Mouse (Mus musculus) hindbrain, embryonic 13.5 days (tissue): ENCODE measurements at regions not wholly inside any gene's neighbourhood (a gene's known extent, or its start where the extent isn't known, plus 50 kb on each side); places are given as distances from the start of the nearest gene placed in this dataset.

ENCODE experiments used
- ATAC-seq: fragments of 200-750 bp; cut with Nextera tagmentation; 2 replicates; pipeline ENCODE4 v1.8.0; 2017; ENCODE audit warnings: moderate TSS enrichment; ENCODE audit not compliant: low FRiP score
- H3K27ac ChIP-seq: fragments of 300-500 bp; sonication (generic); 2 replicates; pipeline ENCODE4 v1.5.1; 2015; ENCODE audit warnings: inconsistent platforms, mild to moderate bottlenecking, moderate library complexity
- H3K27me3 ChIP-seq: fragments of 300-500 bp; sonication (generic); 2 replicates; pipeline ENCODE4 v1.6.1; 2015; ENCODE audit warnings: mild to moderate bottlenecking, inconsistent platforms
- H3K36me3 ChIP-seq: fragments of 300-500 bp; sonication (generic); 2 replicates; pipeline ENCODE4 v1.6.1; 2015; ENCODE audit warnings: mild to moderate bottlenecking, inconsistent platforms
- H3K4me1 ChIP-seq: fragments of 300-500 bp; sonication (generic); replicated peaks from 2 replicates; pipeline ENCODE4 v1.6.1; 2015; ENCODE audit warnings: inconsistent platforms
- H3K4me2 ChIP-seq: fragments of 300-500 bp; sonication (generic); 2 replicates; pipeline ENCODE4 v1.6.1; 2015; ENCODE audit warnings: inconsistent platforms, mild to moderate bottlenecking, moderate library complexity
- H3K4me3 ChIP-seq: fragments of 300-500 bp; sonication (generic); 2 replicates; pipeline ENCODE4 v1.5.1; 2015; ENCODE audit warnings: mild to moderate bottlenecking, inconsistent platforms
- H3K9ac ChIP-seq: fragments of 300-500 bp; sonication (generic); 2 replicates; pipeline ENCODE4 v1.6.1; 2015; ENCODE audit warnings: mild to moderate bottlenecking, inconsistent platforms
- H3K9me3 ChIP-seq: fragments of 300-500 bp; sonication (generic); 2 replicates; pipeline ENCODE4 v1.6.1; 2016; ENCODE audit warnings: inconsistent platforms
- WGBS: fragments of 180-500 bp; shearing (Covaris S2); methylation state at CpG from one replicate; pipeline ENCODE4 v1.1.7; 2015; 5-methylcytosine and 5-hydroxymethylcytosine counted together

- Histone ChIP-seq H3K27ac (no peak overlapping the region), H3K9me3 (no peaks in the 10 kb centered on the region), H3K4me1 (peaks cover 28% of the 10 kb centered on the region), H3K4me2 (no peak overlapping the region), H3K4me3 (no peak overlapping the region), H3K36me3 (no peaks in the 10 kb centered on the region), H3K27me3 (peaks cover 30% of the 10 kb centered on the region), H3K9ac (no peak overlapping the region)
- 50% methylated on average over 3 of the region's 3 CpGs for WGBS
- ATAC-seq: no peak
Observed at GRCm38 (mm10) chr13:44024612-44025011, 240.0 kb downstream of the Cd83 start.

DNA sequence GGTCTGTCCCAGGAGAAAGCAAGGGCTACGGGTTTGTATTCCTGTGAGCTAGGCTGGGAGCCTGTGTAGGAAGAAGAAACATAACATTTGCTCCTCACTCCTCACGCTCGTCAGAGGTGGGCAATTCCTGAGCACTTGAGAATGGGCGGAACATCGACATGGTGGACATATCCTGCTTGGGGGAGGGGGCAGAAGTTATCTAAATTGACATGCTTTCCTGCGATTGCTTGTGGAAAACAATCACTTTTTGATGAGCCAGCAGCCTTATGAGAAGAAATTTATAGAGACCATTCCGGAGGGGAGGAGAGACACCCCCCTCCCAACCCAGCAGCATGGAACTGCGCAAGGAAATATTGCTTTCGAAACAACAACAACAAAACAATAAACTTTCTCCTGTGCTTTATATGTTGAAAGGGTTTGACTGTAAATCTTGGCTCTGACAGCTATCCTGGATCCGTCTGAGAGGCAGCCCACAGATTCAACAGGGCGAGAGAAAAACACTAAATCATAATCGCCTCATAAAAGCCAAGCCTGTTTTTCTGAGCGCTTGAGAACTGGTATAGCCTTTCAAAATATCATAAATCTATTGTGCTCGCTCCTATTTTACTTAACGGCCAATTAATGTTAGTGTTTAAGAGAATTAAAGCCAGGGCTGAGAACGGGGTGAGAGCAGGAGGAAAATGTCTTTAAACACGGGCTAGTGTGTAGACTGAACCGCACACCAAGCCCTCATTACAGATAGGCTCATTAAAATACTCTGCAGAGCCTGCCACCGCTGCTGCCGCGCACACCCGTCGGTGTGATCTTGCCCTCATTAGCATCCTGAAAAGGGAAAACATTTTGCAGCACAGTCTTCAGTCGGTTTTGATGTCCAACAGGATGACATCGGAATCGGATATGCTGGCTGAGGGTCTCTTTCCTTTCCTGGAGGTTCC is 242.0 kb downstream of the Cd83 start:
- H3K27ac ChIP-seq: no peak overlapping the region

GRCm38 (mm10) chr13:44028081-44028480 is 243.5 kb downstream of the Cd83 start:
- peaks cover 14% of the 10 kb centered on the region for H3K4me1 ChIP-seq
- no peak overlapping the region for H3K4me2 ChIP-seq
- H3K4me3 ChIP-seq: no peak overlapping the region
- no peak overlapping the region for H3K27ac ChIP-seq
- no peaks in the 10 kb centered on the region for H3K36me3 ChIP-seq
- no peaks in the 10 kb centered on the region for H3K9me3 ChIP-seq
- WGBS: 93% methylated on average over 6 of the region's 6 CpGs
- no peak overlapping the region for H3K9ac ChIP-seq
- ATAC-seq: no peak
- H3K27me3 ChIP-seq: peaks cover 8% of the 10 kb centered on the region; the same call in 1 of the 2 replicates

More for the DNA sequence above, 242.0 kb downstream of the Cd83 start:
- peaks cover 21% of the 10 kb centered on the region for H3K4me1 ChIP-seq
- 56% methylated on average over 26 of the region's 26 CpGs for WGBS
- no peak overlapping the region for H3K4me3 ChIP-seq
- H3K9me3 ChIP-seq: no peaks in the 10 kb centered on the region
- H3K4me2 ChIP-seq: peak overlapping the region; percentile 31
- no peak for ATAC-seq
- H3K36me3 ChIP-seq: no peaks in the 10 kb centered on the region
- no peak overlapping the region for H3K9ac ChIP-seq
- H3K27me3 ChIP-seq: peaks cover 12% of the 10 kb centered on the region; the same call in 1 of the 2 replicates

GRCm38 (mm10) chr13:44030590-44030989 is 246.0 kb downstream of the Cd83 start:
- no peaks in the 10 kb centered on the region for H3K27me3 ChIP-seq
- no peak overlapping the region for H3K27ac ChIP-seq
- peaks cover 14% of the 10 kb centered on the region for H3K4me1 ChIP-seq
- H3K4me3 ChIP-seq: no peak overlapping the region
- H3K9ac ChIP-seq: no peak overlapping the region
- 93% methylated on average over 5 of the region's 5 CpGs for whole genome bisulfite sequencing
- ATAC-seq: no peak
- H3K9me3 ChIP-seq: no peaks in the 10 kb centered on the region
- H3K4me2 ChIP-seq: no peak overlapping the region
- H3K36me3 ChIP-seq: no peaks in the 10 kb centered on the region

- no peak overlapping the region for H3K4me2 ChIP-seq
- WGBS: 76% methylated on average over 8 of the region's 8 CpGs
- H3K4me1 ChIP-seq: peaks cover 4% of the 10 kb centered on the region
- H3K9me3 ChIP-seq: no peaks in the 10 kb centered on the region
- no peak overlapping the region for H3K9ac ChIP-seq
- H3K27ac ChIP-seq: no peak overlapping the region
- H3K36me3 ChIP-seq: no peaks in the 10 kb centered on the region
- H3K27me3 ChIP-seq: 0 out of 2 replicates have a peak, but pooled peaks cover 4% of the 10 kb centered on the region
- H3K4me3 ChIP-seq: no peak overlapping the region
- no peak for ATAC-seq
Observed at GRCm38 (mm10) chr13:44037774-44038294, 253.3 kb downstream of the Cd83 start.

GRCm38 (mm10) chr13:44038322-44038721 is 253.7 kb downstream of the Cd83 start:
- Histone ChIP-seq H3K36me3 (no peaks in the 10 kb centered on the region), H3K27me3 (0 out of 2 replicates have a peak, but pooled peaks cover 4% of the 10 kb centered on the region), H3K4me1 (peaks cover 9% of the 10 kb centered on the region), H3K4me3 (no peak overlapping the region), H3K27ac (no peak overlapping the region), H3K9me3 (no peaks in the 10 kb centered on the region), H3K4me2 (no peak overlapping the region), H3K9ac (no peak overlapping the region)
- no peak for ATAC-seq
- 39% methylated on average over 7 of the region's 7 CpGs for WGBS

- Histone ChIP-seq H3K4me1 (peaks cover 18% of the 10 kb centered on the region), H3K27me3 (0 out of 2 replicates have a peak, but pooled peaks cover 4% of the 10 kb centered on the region), H3K9ac (no peak overlapping the region), H3K4me3 (no peak overlapping the region), H3K36me3 (no peaks in the 10 kb centered on the region), H3K4me2 (no peak overlapping the region), H3K27ac (no peak overlapping the region), H3K9me3 (no peaks in the 10 kb centered on the region)
- ATAC-seq: no peak
- WGBS: 45% methylated on average over 7 of the region's 7 CpGs
Observed at GRCm38 (mm10) chr13:44040640-44041039, 256.1 kb downstream of the Cd83 start.

GRCm38 (mm10) chr13:44042730-44043493 is 258.3 kb downstream of the Cd83 start:
- H3K27ac ChIP-seq: peak overlapping the region; percentile 70; the same call in 1 of the 2 replicates
- 0 out of 2 replicates have a peak overlapping the region, but pooled peaks have one; percentile 1 for H3K4me2 ChIP-seq
- H3K9me3 ChIP-seq: no peaks in the 10 kb centered on the region
- peak; percentile 49; the same call in 1 of the 2 replicates for ATAC-seq
- peaks cover 18% of the 10 kb centered on the region for H3K4me1 ChIP-seq
- H3K27me3 ChIP-seq: peaks cover 9% of the 10 kb centered on the region; the same call in 1 of the 2 replicates
- H3K4me3 ChIP-seq: no peak overlapping the region
- WGBS: 37% methylated on average over 9 of the region's 9 CpGs
- H3K36me3 ChIP-seq: no peaks in the 10 kb centered on the region
- no peak overlapping the region; the same call in 1 of the 2 replicates for H3K9ac ChIP-seq

- peaks cover 9% of the 10 kb centered on the region; the same call in 1 of the 2 replicates for H3K27me3 ChIP-seq
- H3K9ac ChIP-seq: no peak overlapping the region; the same call in 1 of the 2 replicates
- WGBS: 15% methylated on average over 5 of the region's 5 CpGs
- peak overlapping the region; percentile 70 for H3K27ac ChIP-seq
- no peak overlapping the region for H3K4me3 ChIP-seq
- 0 out of 2 replicates have a peak overlapping the region, but pooled peaks have one; percentile 1 for H3K4me2 ChIP-seq
- ATAC-seq: peak; percentile 49; the same call in 1 of the 2 replicates
- peaks cover 15% of the 10 kb centered on the region for H3K4me1 ChIP-seq
- H3K36me3 ChIP-seq: no peaks in the 10 kb centered on the region
- no peaks in the 10 kb centered on the region for H3K9me3 ChIP-seq
Observed at GRCm38 (mm10) chr13:44043494-44043885, 258.9 kb downstream of the Cd83 start.

GRCm38 (mm10) chr13:44044546-44045216 is 260.1 kb downstream of the Cd83 start:
- no peak overlapping the region for H3K4me3 ChIP-seq
- no peak overlapping the region for H3K9ac ChIP-seq
- H3K9me3 ChIP-seq: no peaks in the 10 kb centered on the region
- H3K27ac ChIP-seq: no peak overlapping the region
- WGBS: 58% methylated on average over 23 of the region's 23 CpGs
- H3K36me3 ChIP-seq: no peaks in the 10 kb centered on the region
- H3K27me3 ChIP-seq: peaks cover 9% of the 10 kb centered on the region; the same call in 1 of the 2 replicates
- ATAC-seq: no peak
- H3K4me1 ChIP-seq: peaks cover 15% of the 10 kb centered on the region
- H3K4me2 ChIP-seq: no peak overlapping the region

DNA sequence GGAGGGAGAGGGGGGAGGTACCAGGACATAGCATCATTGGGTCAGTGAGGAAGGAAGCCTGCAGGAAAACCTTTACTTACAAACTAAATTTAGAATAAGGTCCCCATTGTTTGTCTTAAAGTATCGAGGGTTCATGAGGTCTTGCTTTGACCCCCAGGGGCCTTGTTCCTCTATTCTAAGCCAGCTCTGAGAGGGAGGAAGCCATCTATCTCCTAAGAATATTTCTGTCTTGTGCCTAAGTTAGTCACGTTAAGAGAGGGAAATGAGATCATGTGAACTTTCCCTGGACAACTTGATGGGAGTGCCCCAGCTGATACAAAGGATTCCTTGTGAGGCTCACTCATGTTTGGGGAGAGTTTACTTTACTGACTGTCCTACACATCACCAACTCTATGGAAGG is 261.9 kb downstream of the Cd83 start:
- Histone ChIP-seq H3K9ac (no peak overlapping the region), H3K9me3 (no peaks in the 10 kb centered on the region), H3K27ac (no peak overlapping the region), H3K4me2 (no peak overlapping the region), H3K27me3 (peaks cover 9% of the 10 kb centered on the region; the same call in 1 of the 2 replicates), H3K4me3 (no peak overlapping the region), H3K4me1 (peaks cover 17% of the 10 kb centered on the region), H3K36me3 (no peaks in the 10 kb centered on the region)
- ATAC-seq: no peak
- 35% methylated on average over 2 of the region's 2 CpGs for WGBS
